Mouse (Mus musculus) megakaryocyte, adult 5-6 weeks (primary cell): ENCODE measurements around the gene Utp18. TPM values are rescaled to one million over a fixed set of nuclear protein-coding genes. Genes with fewer than 3 reads are reported as not detected.

Experiments
- ATAC-seq: 2 replicates; pipeline ENCODE4 v1.8.0; 2016; ENCODE audit warnings: mild to moderate bottlenecking, inconsistent platforms; ENCODE audit not compliant: poor library complexity, severe bottlenecking
- total RNA-seq, 2 experiments: library from RNA; stranded (forward) in 1 of 2; stranded (reverse) in 1 of 2; fragments of 153-499, 151-499 nt in 1 of 2; fragments of 221-1000, 200-1000 nt in 1 of 2; gene quantifications; 2 replicates each; pipeline versions ENCODE4 v1.2.3 to v1.2.4; 2015 to 2017

The Utp18 gene
- total RNA-seq, 2 experiments from 2014 or later = 18.4 to 21.2 TPM

DNA sequence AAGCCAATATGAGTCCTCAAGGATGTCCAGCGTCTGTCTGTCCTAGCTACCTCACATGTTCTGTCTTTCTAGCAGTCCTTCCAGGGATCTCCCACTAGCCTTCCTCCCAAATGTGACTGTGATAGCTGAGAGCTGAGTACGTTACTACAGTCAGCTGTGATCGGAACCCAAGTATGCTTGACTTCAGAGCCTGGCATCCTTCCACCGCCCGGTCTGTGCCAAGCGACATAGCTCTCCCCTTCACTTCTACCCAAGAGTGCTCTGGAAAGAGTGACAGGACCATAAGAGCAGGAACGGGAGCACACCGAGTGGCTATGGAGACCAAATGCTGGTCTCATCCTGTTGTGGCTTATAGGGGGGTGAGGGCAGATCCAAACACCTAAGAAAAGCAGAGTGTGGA is 55.6 kb downstream of the Utp18 start:
- ATAC-seq = no peak

DNA sequence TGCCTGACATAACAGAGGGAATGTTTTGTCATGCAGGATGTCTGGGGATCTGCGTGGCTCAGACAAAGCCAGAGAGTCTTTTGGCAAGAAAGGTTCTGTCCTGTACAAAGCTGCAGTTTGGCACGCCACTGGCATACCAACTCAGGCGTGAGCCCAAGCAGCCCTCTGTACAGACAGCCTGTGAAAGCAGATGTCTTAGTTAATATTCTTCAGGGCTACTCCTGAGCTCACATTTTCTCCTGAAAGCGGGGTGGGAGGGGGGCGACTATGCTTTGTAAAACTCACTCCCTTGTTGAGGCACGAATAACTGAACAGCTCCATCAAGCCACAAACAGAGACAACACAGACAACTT is 56.3 kb downstream of the Utp18 start:
- no peak for ATAC-seq

- ATAC-seq = no peak
Observed at GRCm38 (mm10) chr11:93828619-93829326, 56.8 kb downstream of the Utp18 start.

DNA sequence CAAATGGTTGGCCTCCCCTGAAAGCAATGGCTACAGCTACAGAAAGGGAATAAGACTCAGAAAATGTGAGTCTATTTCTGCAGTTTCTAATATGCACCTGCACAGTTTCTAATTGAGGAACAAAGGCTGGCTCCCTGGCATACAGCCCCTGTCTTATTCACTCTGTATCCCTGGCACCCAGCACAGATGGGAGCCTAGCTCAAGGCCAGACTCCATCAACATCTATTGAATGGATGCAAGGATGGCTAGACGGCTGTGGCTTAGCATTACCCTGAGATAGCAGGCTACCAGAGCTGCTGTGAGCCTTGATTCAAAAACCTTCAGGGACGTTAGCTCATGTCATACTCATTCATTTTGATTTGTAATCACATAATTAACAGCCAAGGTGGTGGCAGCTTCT is 63.3 kb downstream of the Utp18 start:
- ATAC-seq = no peak

GRCm38 (mm10) chr11:93821533-93821932 is 64.0 kb downstream of the Utp18 start:
- ATAC-seq = peak; percentile 98

DNA sequence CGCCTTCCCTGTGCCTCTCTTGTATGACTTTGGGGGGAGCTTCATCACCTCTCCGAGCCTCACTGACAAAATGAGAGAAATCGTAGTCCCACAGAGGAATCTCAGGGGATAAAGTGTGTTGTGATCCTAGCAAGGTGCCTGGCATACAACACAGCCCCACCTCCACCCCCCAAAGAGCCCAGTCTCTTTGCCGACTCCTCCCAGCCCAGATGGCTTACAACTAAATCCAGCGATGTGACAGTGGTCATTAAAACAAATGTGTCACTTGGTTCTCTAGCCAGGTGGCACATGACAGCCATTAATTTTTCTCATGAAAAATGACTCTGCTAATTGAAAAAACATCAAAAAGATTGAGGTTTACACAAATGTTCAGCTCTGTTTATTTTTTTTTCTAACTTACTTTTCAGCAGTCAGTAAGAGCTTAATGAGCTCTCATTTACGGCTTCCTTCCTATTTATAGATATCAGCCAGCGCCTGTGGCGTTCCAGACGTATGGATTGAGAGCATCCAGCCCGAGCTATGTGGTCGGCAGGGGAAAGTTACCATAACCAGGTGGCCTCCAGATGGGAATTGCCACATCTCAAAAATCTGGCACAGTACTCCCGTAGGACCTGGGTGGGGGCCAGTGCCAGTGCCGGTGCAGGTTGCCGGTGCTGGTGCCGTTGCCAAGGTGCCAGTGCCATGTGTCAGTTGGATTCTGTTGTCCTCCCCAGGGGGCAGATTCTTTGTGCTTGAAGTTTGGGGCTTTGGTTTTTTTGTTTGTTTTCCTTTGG is 67.4 kb downstream of the Utp18 start:
- ATAC-seq = no peak

DNA sequence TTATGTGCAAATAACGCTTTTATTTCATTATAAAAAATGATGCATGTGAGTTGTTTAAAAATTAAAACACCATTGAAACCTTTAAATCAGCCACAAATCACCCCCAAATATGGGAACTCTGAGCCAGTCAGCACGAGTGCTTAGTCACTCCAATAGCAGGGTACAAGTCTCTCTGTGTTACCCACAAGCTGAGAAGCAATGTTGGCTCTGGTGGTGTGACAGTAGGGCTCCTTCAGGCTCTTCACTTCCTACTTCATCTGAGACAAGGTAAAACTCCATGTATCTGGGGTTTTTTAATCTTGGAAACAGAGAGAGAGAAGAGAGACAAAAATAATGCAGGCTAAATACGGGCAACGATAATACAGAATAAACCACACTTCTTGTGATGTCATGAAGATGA is 72.6 kb downstream of the Utp18 start:
- ATAC-seq = no peak

- ATAC-seq = peak; percentile 70; the same call in 1 of the 2 replicates
Observed at GRCm38 (mm10) chr11:93812125-93812868, 73.3 kb downstream of the Utp18 start.

Other genes with a start within 250 kb of the Utp18 start
- 37.2 and 48.3 TPM in 2 replicates for gene Mbtd1, start 86 bp upstream of the Utp18 start, total RNA-seq (2015)
- 25.4 and 37.9 TPM in 2 replicates for gene Mbtd1, start 86 bp upstream of the Utp18 start, total RNA-seq (2017)
- 290 and 330 TPM in 2 replicates for gene Nme2, start 70.5 kb upstream of the Utp18 start, total RNA-seq (2015)
- 148 and 149 TPM in 2 replicates for gene Nme2, start 70.5 kb upstream of the Utp18 start, total RNA-seq (2017)
- gene Gm20390, start 82.5 kb upstream of the Utp18 start, total RNA-seq (2015) = 16.0 and 55.5 TPM in 2 replicates
- not detected in 2 replicates for gene Gm20390, start 82.5 kb upstream of the Utp18 start, total RNA-seq (2017)
- gene Nme1, start 82.8 kb upstream of the Utp18 start, total RNA-seq (2015) = 53.5 and 71.1 TPM in 2 replicates
- gene Nme1, start 82.8 kb upstream of the Utp18 start, total RNA-seq (2017) = 62.1 and 71.2 TPM in 2 replicates
- 36.9 and 44.9 TPM in 2 replicates for gene Spag9, start 110.3 kb upstream of the Utp18 start, total RNA-seq (2015)
- 65.2 and 73.2 TPM in 2 replicates for gene Spag9, start 110.3 kb upstream of the Utp18 start, total RNA-seq (2017)